Mouse (Mus musculus) C2C12 (cell line): ENCODE measurements around the gene Slc37a3.

Experiments used
- CEBPB ChIP-seq: IDR thresholded peaks from one replicate; pipeline ENCODE4 v1.6.1; 2011; ENCODE audit warnings: low read depth, mild to moderate bottlenecking, control low read depth, moderate library complexity
- CTCF ChIP-seq: IDR thresholded peaks from one replicate; pipeline ENCODE4 v1.5.1; 2011; ENCODE audit not compliant: control insufficient read depth, insufficient read depth, insufficient read length
- MAX ChIP-seq: IDR thresholded peaks from one replicate; pipeline ENCODE4 v1.6.1; 2011; ENCODE audit warnings: mild to moderate bottlenecking, control low read depth
- MYOD1 ChIP-seq: IDR thresholded peaks from one replicate; pipeline ENCODE4 v1.6.1; 2011; ENCODE audit warnings: low read depth; ENCODE audit not compliant: control insufficient read depth, insufficient read length
- MYOG ChIP-seq: IDR thresholded peaks from one replicate; pipeline ENCODE4 v1.6.1; 2011; ENCODE audit not compliant: control insufficient read depth, insufficient read length; ENCODE audit errors: extremely low read depth
- USF1 ChIP-seq: IDR thresholded peaks from one replicate; pipeline ENCODE4 v1.6.1; 2011; ENCODE audit warnings: low read depth, mild to moderate bottlenecking, control low read depth, moderate library complexity

DNA sequence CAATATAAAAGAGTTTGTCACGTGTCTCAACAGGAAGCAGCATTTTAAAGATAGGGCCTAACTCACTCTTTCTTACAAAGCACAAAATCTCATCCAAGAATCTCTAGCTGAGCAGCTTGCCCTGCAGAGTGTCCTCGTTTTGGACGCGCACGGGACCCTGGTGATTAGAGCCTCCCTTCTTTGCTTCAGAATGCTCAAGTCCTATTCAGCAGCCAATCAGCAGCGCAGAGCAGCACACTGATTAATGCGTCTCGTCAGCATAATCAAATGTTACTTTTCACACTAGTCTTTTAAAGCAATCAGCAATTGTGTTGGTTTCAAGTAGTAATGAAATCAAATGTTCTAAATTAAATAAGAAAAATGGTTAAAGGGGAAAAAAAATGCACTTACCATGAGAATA lies 39.1 kb downstream of the Slc37a3 start:
- TF ChIP-seq USF1 (no peak), CTCF (no peak), MAX (no peak), MYOD1 (no peak), MYOG (no peak), CEBPB (no peak)
